Mouse (Mus musculus) forebrain, embryonic 15.5 days (tissue): ENCODE results near the gene Map3k20. TPM values are rescaled to one million over a fixed set of nuclear protein-coding genes. Genes with fewer than 3 reads are reported as not detected.
A peak's percentile ranks its signal among the peaks of the same experiment; 100 is the strongest.

ENCODE experiments used
- ATAC-seq: fragments of 200-750 bp; cut with Nextera tagmentation; replicated peaks from 2 replicates; pipeline ENCODE4 v1.8.0; 2017; ENCODE audit warnings: mild to moderate bottlenecking, moderate TSS enrichment, moderate library complexity
- H3K27ac ChIP-seq: fragments of 300-500 bp; sonication (generic); replicated peaks from 2 replicates; pipeline ENCODE4 v1.5.1; 2015; ENCODE audit warnings: mild to moderate bottlenecking, inconsistent platforms
- H3K27me3 ChIP-seq: fragments of 300-500 bp; sonication (generic); 2 replicates; pipeline ENCODE4 v1.6.1; 2015; ENCODE audit warnings: inconsistent platforms
- H3K36me3 ChIP-seq: fragments of 300-500 bp; sonication (generic); 2 replicates; pipeline ENCODE4 v1.6.1; 2015; ENCODE audit warnings: mild to moderate bottlenecking, inconsistent platforms
- H3K4me1 ChIP-seq: fragments of 300-500 bp; sonication (generic); 2 replicates; pipeline ENCODE4 v1.6.1; 2015; ENCODE audit warnings: inconsistent platforms
- H3K4me2 ChIP-seq: fragments of 300-500 bp; sonication (generic); replicated peaks from 2 replicates; pipeline ENCODE4 v1.6.1; 2015; ENCODE audit warnings: mild to moderate bottlenecking, inconsistent platforms
- H3K4me3 ChIP-seq: fragments of 300-500 bp; sonication (generic); 2 replicates; pipeline ENCODE4 v1.5.1; 2015; ENCODE audit warnings: mild to moderate bottlenecking, inconsistent platforms
- H3K9ac ChIP-seq: fragments of 300-500 bp; sonication (generic); replicated peaks from 2 replicates; pipeline ENCODE4 v1.6.1; 2015; ENCODE audit warnings: mild to moderate bottlenecking, inconsistent platforms
- H3K9me3 ChIP-seq: fragments of 300-500 bp; sonication (generic); 2 replicates; pipeline ENCODE4 v1.6.1; 2016; ENCODE audit warnings: inconsistent platforms
- WGBS: fragments of 180-500 bp; shearing (Covaris S2); methylation state at CpG from one replicate; pipeline ENCODE4 v1.1.7; 2015; ENCODE audit warnings: mixed read lengths; 5-methylcytosine and 5-hydroxymethylcytosine counted together
- polyA plus RNA-seq: library from polyadenylated mRNA; unstranded; fragments of >200 nt; fragmentation: Nextera tagmentation; extraction: Ambion mirVana; gene quantifications from 2 replicates; pipeline ENCODE4 v1.2.1, GENCODE M21; 2015

Map3k20 gene
- polyA plus RNA-seq, 1 experiment from 2014 or later: 3.9 TPM

- Histone ChIP-seq H3K4me1 (no peaks in the 10 kb centered on the region), H3K9ac (no peak overlapping the region), H3K4me2 (no peak overlapping the region), H3K9me3 (no peaks in the 10 kb centered on the region), H3K27me3 (no peaks in the 10 kb centered on the region), H3K36me3 (no peaks in the 10 kb centered on the region), H3K27ac (no peak overlapping the region), H3K4me3 (no peak overlapping the region)
- 94% methylated on average over 7 of the region's 7 CpGs for WGBS
- ATAC-seq: no peak
These were observed 20.3 kb downstream of the Map3k20 start for GRCm38 (mm10) chr2:72305738-72306137.

GRCm38 (mm10) chr2:72308351-72308750, 22.9 kb downstream of the Map3k20 start:
- WGBS: 88% methylated on average over 5 of the region's 5 CpGs
- no peak for ATAC-seq
- Histone ChIP-seq H3K9me3 (no peaks in the 10 kb centered on the region), H3K36me3 (no peaks in the 10 kb centered on the region), H3K4me2 (no peak overlapping the region), H3K4me1 (no peaks in the 10 kb centered on the region), H3K9ac (no peak overlapping the region), H3K27me3 (no peaks in the 10 kb centered on the region), H3K27ac (no peak overlapping the region), H3K4me3 (no peak overlapping the region)

- Histone ChIP-seq H3K4me2 (no peak overlapping the region), H3K36me3 (no peaks in the 10 kb centered on the region), H3K9ac (no peak overlapping the region), H3K27ac (no peak overlapping the region), H3K4me1 (no peaks in the 10 kb centered on the region), H3K4me3 (no peak overlapping the region), H3K27me3 (no peaks in the 10 kb centered on the region), H3K9me3 (no peaks in the 10 kb centered on the region)
- 62% methylated on average over 5 of the region's 5 CpGs for WGBS
- no peak for ATAC-seq
These were observed 23.5 kb downstream of the Map3k20 start for GRCm38 (mm10) chr2:72308981-72309380.

GRCm38 (mm10) chr2:72311486-72311885, 26.0 kb downstream of the Map3k20 start:
- H3K27ac ChIP-seq: no peak overlapping the region
- no peak overlapping the region for H3K4me2 ChIP-seq
- no peaks in the 10 kb centered on the region for H3K4me1 ChIP-seq
- H3K36me3 ChIP-seq: no peaks in the 10 kb centered on the region
- H3K27me3 ChIP-seq: no peaks in the 10 kb centered on the region
- ATAC-seq: no peak
- H3K9me3 ChIP-seq: no peaks in the 10 kb centered on the region
- no peak overlapping the region for H3K9ac ChIP-seq
- H3K4me3 ChIP-seq: no peak overlapping the region
- WGBS: 79% methylated on average over 8 of the region's 8 CpGs

- H3K9ac ChIP-seq: no peak overlapping the region
- no peaks in the 10 kb centered on the region for H3K4me1 ChIP-seq
- no peak overlapping the region for H3K4me3 ChIP-seq
- no peaks in the 10 kb centered on the region for H3K9me3 ChIP-seq
- H3K4me2 ChIP-seq: no peak overlapping the region
- no peak overlapping the region for H3K27ac ChIP-seq
- no peak for ATAC-seq
- no peaks in the 10 kb centered on the region for H3K27me3 ChIP-seq
- WGBS: 90% methylated on average over 11 of the region's 11 CpGs
- H3K36me3 ChIP-seq: no peaks in the 10 kb centered on the region
These were observed 27.9 kb downstream of the Map3k20 start for GRCm38 (mm10) chr2:72313312-72313711.

GRCm38 (mm10) chr2:72318421-72318820, 33.0 kb downstream of the Map3k20 start:
- Histone ChIP-seq H3K9me3 (no peaks in the 10 kb centered on the region), H3K36me3 (no peaks in the 10 kb centered on the region), H3K4me1 (no peaks in the 10 kb centered on the region), H3K4me3 (no peak overlapping the region), H3K27ac (no peak overlapping the region), H3K27me3 (no peaks in the 10 kb centered on the region), H3K4me2 (no peak overlapping the region), H3K9ac (no peak overlapping the region)
- no peak for ATAC-seq
- 73% methylated on average over 4 of the region's 4 CpGs for WGBS

GRCm38 (mm10) chr2:72319028-72319798, 33.8 kb downstream of the Map3k20 start:
- Histone ChIP-seq H3K27me3 (no peaks in the 10 kb centered on the region), H3K4me3 (no peak overlapping the region), H3K4me2 (no peak overlapping the region), H3K36me3 (no peaks in the 10 kb centered on the region), H3K9ac (no peak overlapping the region), H3K27ac (no peak overlapping the region), H3K4me1 (0 out of 2 replicates have a peak, but pooled peaks cover 5% of the 10 kb centered on the region), H3K9me3 (no peaks in the 10 kb centered on the region)
- 84% methylated on average over 7 of the region's 7 CpGs for WGBS
- ATAC-seq: no peak

- no peak for ATAC-seq
- WGBS: 94% methylated on average over 2 of the region's 2 CpGs
- Histone ChIP-seq H3K4me2 (no peak overlapping the region), H3K36me3 (no peaks in the 10 kb centered on the region), H3K9me3 (no peaks in the 10 kb centered on the region), H3K4me3 (no peak overlapping the region), H3K27me3 (no peaks in the 10 kb centered on the region), H3K9ac (no peak overlapping the region), H3K27ac (no peak overlapping the region), H3K4me1 (0 out of 2 replicates have a peak, but pooled peaks cover 11% of the 10 kb centered on the region)
These were observed 35.2 kb downstream of the Map3k20 start for GRCm38 (mm10) chr2:72320661-72321060.

GRCm38 (mm10) chr2:72321591-72321990, 36.2 kb downstream of the Map3k20 start:
- no peak for ATAC-seq
- Histone ChIP-seq H3K4me3 (no peak overlapping the region), H3K9ac (no peak overlapping the region), H3K36me3 (no peaks in the 10 kb centered on the region), H3K27ac (no peak overlapping the region), H3K27me3 (no peaks in the 10 kb centered on the region), H3K4me2 (no peak overlapping the region), H3K4me1 (peaks cover 18% of the 10 kb centered on the region; the same call in 1 of the 2 replicates), H3K9me3 (no peaks in the 10 kb centered on the region)
- 62% methylated on average over 5 of the region's 5 CpGs for WGBS

GRCm38 (mm10) chr2:72322681-72323353, 37.4 kb downstream of the Map3k20 start:
- no peak for ATAC-seq
- Histone ChIP-seq H3K36me3 (no peaks in the 10 kb centered on the region), H3K4me3 (no peak overlapping the region), H3K4me2 (no peak overlapping the region), H3K9me3 (no peaks in the 10 kb centered on the region), H3K4me1 (peaks cover 18% of the 10 kb centered on the region; the same call in 1 of the 2 replicates), H3K27me3 (no peaks in the 10 kb centered on the region), H3K9ac (no peak overlapping the region), H3K27ac (no peak overlapping the region)
- WGBS: 72% methylated on average over 11 of the region's 11 CpGs

- Histone ChIP-seq H3K4me3 (no peak overlapping the region), H3K9me3 (no peaks in the 10 kb centered on the region), H3K36me3 (no peaks in the 10 kb centered on the region), H3K4me2 (0 out of 2 replicates have a peak overlapping the region, but pooled peaks have one; percentile 10), H3K4me1 (peaks cover 18% of the 10 kb centered on the region; the same call in 1 of the 2 replicates), H3K9ac (no peak overlapping the region), H3K27ac (no peak overlapping the region), H3K27me3 (no peaks in the 10 kb centered on the region)
- ATAC-seq: no peak
- WGBS: 37% methylated on average over 12 of the region's 12 CpGs
These were observed 39.0 kb downstream of the Map3k20 start for GRCm38 (mm10) chr2:72324436-72324835.

- peaks cover 18% of the 10 kb centered on the region; the same call in 1 of the 2 replicates for H3K4me1 ChIP-seq
- WGBS: 24% methylated on average over 6 of the region's 6 CpGs
- H3K9ac ChIP-seq: no peak overlapping the region
- no peaks in the 10 kb centered on the region for H3K36me3 ChIP-seq
- H3K27ac ChIP-seq: no peak overlapping the region
- peak; percentile 53; the same call in 1 of the 2 replicates for ATAC-seq
- H3K27me3 ChIP-seq: no peaks in the 10 kb centered on the region
- no peaks in the 10 kb centered on the region for H3K9me3 ChIP-seq
- no peak overlapping the region for H3K4me3 ChIP-seq
- no peak overlapping the region for H3K4me2 ChIP-seq
These were observed 41.1 kb downstream of the Map3k20 start for GRCm38 (mm10) chr2:72326491-72326890.
